Mouse (Mus musculus): ENCODE data around the gene Robo1.

Robo1 gene

DNA sequence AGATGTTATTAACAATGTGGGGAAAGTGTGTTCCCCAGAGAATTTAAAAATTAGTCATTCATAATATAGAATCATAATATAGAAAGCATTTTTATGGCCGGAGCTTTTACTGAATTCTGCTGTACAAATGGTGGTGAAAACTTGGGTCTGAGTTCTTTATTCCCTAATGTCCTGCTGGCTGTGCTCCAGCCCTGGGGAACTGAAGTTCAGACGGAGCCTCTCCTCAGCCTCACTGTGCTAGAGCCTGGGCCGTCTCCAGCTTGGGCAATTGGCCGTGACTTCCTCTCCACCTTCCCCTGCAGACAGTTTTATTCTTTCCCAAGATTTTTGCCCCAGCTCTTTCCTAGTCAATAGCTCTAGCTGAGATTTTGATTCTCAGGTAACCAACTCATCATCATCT, 429.0 kb downstream of the Robo1 start:
- no peak for DNase-seq (ENCODE audit: low spot score)

DNA sequence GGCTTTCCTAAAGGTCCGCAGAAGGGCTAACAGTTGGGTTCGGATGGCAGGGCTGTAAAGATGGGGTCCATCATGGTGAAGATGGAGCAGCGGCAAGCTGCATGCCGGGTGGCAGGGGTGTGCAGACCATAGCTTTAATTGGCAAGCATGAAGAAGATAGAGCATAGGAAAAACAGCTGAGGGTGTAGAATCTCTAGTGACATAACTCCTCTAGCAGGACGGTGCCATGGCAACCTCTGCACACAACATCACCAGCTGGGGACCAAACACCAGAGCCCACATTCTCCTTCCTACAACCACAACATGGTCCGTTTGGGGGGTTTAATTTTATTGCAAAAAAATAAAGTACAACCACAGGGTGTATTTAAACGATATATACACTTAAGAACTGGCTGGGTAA, 432.1 kb downstream of the Robo1 start:
- no peak for DNase-seq (ENCODE audit: low spot score)

DNA sequence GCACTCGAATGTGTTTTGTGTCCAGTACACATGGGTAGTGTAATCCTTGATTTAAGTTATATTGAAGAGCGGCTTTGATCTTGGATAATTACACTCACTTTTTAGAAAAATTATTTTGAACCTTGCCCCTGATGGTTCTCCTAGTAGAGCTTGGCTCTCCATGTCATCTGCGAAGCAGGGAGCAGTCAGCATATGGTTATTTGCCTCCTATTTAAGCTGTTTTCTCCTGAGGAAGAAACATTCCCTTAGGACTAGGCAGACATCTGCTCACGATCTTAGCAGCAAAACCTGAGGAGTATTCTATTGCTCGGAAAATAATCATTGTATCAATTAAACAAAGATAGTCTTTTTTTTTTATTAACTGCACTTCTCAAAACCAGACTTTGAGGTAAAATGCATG, 439.6 kb downstream of the Robo1 start:
- DNase-seq (ENCODE audit: low spot score) = no peak

DNA sequence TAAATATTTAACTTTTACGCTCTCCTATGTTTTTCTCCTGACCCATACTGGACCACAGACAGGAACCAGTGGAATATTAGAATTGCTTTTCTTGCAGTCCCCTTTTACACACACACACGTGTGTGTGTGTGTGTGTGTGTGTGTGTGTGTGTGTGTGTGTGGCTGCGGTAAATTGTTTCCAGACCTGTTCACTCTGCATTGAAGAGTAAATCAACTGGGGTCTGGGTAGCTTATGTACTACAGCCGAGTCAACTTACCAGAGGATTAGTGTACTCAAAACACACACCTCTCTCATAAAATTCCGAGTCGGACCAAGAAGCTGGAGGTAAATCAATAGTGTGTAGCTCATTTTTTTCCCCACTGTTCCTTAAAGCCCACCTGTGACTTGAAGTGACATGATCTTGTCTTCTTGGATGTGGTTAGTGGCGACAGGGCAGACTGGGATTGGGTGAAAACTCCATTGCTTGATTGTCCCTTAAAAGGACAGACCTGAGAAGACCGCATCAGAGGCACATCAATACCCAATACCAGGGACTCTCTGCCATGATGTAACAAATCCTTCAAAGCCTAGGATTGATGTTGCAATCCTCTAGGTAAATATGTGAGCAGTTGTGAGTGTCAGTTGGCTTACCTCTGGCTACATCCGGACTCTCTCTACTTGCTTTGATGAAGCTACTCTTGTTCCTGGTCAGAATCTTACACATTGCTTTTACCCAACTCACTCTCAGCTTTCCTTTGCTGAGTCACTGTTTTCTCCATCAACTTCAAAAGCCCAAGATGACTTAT, 457.2 kb downstream of the Robo1 start:
- DNase-seq (ENCODE audit: low spot score) = no peak

DNA sequence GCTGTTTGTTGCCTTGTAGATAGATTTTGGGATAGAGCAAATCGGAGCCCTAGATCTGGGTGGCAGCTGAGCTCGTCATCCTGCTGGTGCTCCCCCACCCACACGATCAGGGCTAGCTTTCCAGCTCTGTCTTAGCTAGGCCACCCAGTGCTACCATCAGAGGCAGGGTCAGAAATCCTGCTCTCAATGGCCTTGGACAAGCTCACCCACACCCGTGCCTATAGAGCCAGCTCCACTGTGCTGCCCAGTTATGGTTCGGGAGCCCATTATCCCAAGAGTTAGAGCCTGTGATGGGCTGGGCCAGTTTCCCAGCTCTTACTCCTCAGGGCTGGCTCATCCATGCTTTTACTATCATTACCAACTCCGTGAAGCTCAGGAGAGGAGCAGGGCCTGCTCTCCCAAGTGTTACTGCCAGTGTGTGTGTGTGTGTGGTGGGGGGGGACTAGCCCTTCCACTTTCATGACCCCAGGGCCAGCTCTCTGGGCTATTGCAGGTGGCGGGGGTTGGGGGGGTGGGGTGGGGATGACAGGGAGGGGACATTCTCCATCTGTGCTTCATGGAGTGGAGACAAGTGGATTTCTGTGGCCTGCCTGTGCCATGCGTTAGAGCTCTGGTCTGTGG, 461.2 kb downstream of the Robo1 start:
- no peak for DNase-seq (ENCODE audit: low spot score)

DNA sequence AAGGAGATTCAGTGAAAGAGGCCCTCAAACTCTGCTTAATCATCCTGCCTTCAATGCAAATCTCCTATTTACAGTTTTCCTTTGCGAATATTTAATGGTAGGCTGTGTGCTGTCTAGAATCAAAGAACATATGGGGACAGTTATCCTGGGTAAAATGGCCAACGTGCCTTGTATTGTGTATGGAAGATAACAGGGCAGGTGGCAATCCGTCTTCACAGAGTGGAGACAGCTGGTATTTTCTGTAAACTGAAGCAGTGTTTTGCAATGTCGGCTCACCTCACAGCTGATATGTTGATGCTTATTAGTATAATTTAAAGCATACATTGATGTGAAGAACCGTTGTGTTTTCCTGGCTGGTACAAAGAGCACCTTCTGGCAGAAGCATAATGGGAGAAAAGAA, 464.2 kb downstream of the Robo1 start:
- no peak for DNase-seq (ENCODE audit: low spot score)

DNA sequence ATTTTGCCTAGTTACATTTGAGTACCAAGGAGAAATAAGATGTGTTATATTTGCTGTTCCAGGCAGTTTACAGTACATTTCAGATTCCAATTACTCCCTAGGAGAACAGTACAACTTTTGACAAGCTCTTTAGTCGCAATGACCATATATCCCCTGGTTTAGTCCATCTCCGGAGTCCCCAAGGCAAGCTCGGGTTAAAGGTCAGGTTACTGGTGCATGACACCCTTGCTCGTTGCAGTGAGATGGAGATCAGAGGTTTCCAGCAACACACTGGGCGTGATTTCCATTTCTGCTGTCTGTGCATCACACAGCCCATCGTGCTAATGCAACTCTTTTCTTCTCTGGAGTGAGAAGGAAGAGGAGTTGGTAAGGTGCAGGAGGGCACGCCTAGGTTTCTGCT, 464.9 kb downstream of the Robo1 start:
- no peak for DNase-seq (ENCODE audit: low spot score)

DNA sequence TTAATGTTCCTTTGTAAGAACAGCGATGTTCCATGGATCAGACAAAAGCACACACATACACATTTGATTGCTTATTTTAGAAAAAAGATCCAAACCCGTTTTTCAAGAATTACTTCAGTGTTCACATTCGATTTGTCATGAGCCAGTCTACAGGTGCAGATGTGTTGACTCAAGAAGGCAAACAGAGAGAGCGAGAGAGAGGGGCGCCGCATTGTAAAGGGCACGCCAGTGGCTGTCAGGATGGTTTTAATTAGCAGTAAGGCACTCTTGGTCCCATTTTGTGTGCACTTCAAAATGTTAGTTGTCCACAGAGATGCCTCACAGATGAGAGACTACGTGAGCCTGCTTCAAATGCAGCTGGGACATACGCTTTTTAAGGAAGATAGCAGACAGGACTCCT, 470.4 kb downstream of the Robo1 start:
- DNase-seq (ENCODE audit: low spot score) = no peak

DNA sequence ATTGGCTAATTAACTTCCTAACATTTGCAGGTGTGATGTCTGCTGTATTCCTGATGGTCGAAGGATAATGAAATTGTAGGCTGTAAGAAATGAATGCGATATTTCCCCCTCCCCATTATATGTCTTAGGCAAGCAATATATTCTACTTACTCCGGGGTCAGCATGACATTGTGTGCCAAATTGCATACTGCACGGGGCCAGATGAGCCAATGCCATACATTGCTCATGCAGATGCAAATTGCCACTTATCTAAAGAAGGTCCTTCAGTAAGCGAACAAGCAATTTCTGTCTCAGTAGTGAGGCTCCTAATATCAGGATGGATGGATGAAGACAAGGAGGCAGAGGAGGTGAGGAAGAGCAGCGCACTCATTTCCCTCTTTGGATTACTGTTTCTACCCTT, 474.1 kb downstream of the Robo1 start:
- DNase-seq (ENCODE audit: low spot score) = no peak

DNA sequence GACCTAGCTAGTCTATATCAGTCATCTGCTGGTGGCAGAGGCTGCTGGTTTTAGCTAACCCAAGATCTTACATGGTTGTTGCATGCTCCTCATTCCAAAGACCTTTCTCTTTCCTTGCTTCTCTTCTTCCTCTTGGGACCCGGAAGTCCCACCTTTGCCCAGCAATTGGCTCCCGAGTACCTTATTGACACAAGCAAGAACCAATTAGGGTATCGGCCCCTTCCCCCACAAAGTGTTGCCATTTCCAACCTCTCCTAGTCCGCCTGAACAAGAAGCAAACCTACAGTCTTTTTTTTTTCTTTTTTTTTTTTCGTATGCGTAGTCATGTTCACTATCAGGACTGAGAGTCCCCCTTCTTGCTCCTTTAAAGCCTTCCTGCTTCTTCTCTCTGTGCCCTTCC, 478.0 kb downstream of the Robo1 start:
- no peak for DNase-seq (ENCODE audit: low spot score)

DNA sequence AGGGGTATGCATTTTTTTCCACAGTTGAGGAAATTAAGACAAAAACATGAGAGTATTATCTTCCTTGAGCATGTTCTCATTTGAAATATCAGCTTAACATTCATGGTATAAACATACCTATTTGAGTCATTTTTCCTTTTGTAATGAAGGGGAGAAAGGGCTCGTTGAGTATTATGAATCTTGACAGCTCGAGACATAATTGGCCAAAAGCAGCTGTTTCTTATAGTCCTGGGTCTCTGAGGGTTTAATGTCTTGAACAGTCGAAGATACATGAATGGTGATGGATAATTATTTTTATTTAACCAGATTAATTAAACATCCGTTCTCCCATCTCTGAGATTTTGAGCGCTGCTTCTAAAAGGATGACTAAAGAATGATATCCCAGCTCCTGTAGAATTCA, 478.5 kb downstream of the Robo1 start:
- DNase-seq (ENCODE audit: low spot score) = no peak

DNA sequence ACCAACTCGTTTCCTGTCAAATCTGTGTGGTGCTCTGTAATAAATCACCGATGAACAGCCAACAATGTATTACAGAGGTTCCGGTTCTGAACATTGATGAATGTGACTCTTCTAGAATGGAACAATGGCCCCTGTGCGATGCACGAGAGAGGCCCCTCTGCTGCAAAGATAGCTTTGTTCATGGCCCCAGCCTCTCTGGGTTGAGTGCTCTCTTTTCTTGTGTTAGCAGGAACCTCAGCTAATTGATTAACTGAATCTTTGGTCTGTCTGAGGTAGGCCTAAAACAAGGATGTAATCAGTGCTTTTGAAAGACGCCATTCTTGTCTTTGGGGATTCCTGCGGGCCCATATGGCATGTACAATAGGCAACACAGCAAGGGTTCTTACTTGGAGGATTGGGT, 479.9 kb downstream of the Robo1 start:
- no peak for DNase-seq (ENCODE audit: low spot score)

DNA sequence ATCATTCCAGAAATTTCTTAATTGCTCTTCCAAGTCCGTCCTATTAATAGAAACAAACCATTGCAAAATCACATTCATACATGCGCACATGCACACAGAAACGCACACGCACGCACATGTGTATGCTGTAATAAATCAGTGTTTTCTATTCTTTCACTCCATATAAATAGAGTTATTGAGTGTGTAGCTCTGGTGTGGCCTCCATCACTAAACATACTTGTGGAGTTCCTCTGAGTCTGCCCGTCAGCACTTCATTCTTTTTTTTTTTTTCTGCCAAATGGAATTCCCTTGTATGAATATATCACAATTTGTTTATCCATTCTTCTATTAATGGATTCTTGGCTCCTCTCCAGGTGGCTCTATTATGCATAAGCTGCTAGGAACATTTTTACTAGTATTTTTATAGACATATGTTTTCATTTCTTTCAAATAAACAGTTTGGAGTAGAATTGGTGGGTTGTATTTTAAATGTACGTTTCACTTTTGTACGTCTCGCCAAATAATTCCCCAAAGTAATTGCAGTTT, 483.1 kb downstream of the Robo1 start:
- DNase-seq (ENCODE audit: low spot score) = no peak

DNA sequence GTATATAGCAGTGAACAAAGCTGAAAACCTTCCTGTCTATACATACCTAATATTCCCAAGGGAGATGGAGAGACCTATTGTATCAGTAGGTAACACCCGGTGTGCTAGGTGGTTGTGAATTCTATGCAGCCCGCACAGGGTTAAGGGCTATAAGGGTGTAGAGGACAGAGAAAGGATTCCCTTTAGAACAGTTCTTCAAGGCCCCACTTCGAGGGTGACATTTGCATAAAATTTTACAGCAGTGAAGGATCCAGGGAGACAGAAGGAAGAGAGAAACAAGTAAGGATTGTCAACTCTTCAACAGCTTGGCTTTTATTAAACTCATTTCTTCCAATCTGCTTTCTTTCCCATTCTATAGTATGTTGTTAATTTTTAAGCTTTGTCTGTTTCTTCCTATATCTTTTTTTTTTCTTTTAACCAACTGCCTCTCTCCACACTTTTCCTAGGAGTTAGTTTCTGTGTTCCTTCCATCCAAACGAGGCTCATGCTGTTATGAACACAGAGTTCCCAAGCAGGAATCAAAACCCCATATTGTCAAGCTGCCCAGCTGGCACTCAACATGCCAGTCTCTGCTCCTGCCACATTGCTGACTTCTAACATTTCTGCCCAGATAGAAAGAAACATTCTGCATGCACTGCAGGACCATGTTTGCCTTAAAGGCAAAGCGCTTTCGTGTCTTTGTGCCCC, 486.7 kb downstream of the Robo1 start:
- peak; percentile 65 for DNase-seq (ENCODE audit: low spot score)

DNA sequence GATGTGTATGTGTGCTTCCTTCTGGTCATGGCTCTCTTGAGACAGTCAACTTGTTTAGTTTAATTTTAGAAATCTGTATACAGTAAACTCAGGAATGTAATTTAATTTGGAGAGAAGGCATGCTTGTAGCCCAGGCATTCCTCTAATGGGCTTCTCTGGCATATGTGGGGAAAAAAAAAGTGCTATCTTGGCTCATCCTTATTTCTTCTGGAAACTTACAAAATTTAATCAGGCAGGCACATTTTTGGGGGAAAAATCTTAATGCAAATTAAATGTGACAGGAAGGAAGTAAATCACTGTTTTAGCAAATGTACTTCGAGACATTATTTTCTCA, 487.2 kb downstream of the Robo1 start:
- no peak for DNase-seq (ENCODE audit: low spot score)

DNA sequence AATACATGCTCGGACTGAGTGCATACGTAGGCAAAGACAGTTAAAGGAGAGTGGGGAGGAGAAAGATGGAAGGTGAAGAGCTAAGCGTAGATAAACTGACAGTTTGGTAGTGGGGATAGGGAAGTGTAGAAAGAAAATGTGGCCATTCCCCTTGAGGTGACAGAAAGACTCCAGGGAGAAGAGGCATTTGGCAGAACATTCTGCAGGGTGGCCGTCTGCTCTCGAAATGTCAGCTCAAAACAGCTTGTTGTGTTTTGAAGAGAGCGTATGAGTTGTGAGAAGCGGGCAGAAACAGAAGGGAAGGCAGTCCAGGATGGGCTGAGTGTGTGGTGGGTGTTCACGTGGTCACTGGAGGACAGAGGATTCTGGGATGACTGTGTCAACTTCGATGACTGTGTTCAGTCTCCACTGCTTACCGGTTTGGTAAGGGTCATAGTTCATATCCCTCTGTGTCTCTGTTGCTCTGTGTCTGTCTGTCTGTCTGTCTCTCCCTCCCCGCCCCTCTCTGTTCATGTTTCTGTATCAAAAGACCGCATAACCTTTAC, 490.4 kb downstream of the Robo1 start:
- no peak for DNase-seq (ENCODE audit: low spot score)

DNA sequence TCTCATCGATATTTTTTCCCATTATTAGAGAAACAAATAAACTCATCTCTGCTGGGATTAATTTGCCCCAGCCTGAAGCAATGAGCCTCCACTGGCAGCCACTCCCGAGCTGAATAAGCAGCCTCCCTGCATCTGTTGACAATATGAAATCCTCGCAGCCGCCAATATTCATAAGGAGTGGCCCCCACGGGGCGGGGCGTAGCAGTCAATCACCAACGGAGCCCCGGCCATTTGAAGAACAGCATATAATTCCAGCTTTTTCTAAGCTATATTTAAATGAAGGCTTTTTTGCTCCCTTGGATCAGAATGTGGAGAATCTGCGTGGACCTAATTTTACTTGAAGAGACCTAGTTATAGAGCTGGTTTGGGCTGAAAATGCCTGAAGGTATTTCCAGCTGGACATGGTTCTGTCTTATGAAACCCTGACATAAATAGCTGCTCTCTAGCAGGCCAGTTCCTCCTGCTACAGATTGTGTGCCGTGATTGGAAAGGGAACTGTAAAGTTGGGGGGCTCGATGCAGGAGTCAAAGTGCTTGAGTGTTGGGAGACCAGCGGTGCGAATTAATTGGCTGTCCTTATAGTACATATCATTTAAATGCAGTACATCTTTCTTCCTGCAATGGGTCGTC, 492.1 kb downstream of the Robo1 start:
- peak; percentile 29 for DNase-seq (ENCODE audit: low spot score)

DNA sequence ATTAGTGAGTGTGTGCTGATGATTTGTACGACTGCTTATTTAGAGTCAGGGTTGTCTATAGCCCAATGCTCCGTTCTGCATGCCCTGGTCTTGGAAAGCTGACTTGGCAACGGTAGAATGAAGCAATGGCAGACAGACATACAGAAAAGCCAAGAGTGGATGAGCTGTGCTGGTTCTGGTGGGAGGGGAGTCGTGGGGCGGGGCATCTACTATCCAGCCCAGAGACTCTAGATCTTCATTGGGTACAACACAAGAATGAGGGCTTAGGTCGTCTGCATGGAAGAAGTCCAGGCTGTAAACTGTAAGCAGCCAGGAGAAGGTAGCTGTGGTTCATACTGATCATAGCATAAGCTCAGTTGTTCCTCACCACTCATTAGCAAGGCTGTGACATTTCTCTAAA, 492.7 kb downstream of the Robo1 start:
- no peak for DNase-seq (ENCODE audit: low spot score)

DNA sequence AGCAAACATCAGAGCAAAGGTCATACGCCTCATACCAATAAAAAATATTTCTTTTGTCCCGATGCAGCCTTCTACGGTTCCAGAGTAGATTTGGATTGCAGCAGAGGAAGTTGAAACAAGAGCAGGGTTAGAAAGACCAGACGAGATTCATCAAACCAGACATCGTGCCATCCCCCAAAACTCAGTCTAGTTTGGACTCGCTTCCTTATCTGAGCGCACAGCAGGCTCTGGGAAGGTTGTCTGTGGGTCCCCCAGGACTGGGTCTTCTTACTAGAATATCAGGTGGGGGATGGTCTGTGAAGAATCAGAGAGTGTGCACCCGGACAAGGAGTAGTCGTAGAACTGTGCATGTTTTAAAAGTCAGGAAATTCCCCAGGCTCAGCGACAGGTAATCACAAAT, 500.2 kb downstream of the Robo1 start:
- no peak for DNase-seq (ENCODE audit: low spot score)

DNA sequence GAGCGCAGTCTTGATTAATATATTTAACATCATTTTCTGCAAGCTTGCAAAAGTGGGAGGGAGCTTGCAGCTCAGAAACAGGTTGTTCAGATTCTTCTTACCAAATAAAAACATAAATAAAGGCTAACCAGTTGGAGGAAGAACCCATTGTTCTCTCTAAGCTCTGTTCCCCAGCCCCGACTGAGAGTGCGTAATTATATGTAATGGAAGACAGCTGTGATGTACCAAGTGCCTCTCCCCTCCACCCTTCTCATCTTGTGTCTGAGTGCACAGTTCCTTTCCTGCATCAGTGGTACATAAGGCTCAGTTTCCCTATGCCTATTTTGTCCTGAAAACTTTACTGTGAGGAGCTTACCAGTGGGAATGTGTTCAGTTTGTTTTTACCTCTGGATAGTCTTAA, 502.8 kb downstream of the Robo1 start:
- DNase-seq (ENCODE audit: low spot score) = peak; percentile 26

DNA sequence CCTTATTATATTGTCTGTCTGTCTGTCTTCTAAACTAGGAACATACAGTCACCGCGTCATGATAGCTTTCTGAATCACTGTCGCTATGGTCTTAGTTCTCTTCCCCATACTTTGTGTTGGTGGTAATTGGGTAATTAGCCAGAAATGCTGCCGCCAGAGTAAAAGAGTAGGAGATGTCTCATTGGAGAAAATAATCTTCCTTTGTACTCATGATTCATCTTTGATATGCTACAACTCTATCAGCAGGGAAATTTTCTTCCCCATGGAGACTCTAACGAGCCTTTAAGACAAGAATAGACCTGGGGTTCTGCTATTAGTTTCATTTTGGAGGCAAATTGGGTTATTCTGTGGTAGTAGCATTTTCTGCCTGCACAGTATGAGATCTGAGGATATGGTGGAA, 503.4 kb downstream of the Robo1 start:
- peak; percentile 22 for DNase-seq (ENCODE audit: low spot score)

DNA sequence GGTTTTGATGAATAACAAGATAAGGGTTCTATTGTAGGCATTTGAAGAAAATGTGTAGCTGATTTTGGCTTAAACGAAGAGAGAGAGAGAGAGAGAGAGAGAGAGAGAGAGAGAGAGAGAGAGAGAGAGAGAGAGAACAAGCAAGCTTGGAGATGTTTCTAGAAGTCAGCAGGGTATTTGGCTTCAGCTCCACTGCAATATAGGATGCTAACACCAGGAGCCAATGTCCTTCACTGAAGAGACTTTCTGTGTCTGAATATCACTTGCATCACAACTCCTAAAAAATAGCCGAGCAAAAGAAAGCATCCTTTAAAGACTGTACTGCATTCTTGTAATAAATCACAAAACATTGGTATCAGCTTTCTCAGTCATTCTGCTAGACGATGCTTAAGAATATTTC, 503.8 kb downstream of the Robo1 start:
- DNase-seq (ENCODE audit: low spot score) = no peak

DNA sequence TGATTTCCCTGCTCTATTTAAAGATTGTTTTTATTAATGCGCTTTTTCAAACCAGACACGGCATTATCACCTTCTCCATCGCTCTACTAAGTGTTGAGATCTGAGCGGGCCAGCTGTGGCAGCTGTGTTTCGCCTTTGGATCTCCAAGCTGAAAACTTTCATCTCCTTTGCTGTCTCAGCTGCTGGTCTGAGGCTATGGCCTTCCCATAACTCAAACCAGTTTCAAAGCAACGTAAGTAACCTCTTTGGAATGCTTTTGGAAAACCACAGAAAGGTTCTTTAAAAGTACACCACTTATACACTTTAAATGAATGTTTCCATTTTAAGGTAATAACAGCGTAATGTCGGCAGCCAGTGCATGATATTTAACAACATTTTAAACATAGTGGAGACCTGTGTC, 520.3 kb downstream of the Robo1 start:
- no peak for DNase-seq (ENCODE audit: low spot score)
